Mouse (Mus musculus) gastrocnemius, postnatal 25 days (tissue): ENCODE measurements around the gene Rtl6. TPM values are rescaled to one million over a fixed set of nuclear protein-coding genes. Genes with fewer than 3 reads are reported as not detected.

ENCODE experiments used
- DNase-seq: peaks from one replicate; pipeline ENCODE4 v3.0.0; 2022
- total RNA-seq, 2 experiments: library from RNA; stranded (reverse); gene quantifications; 1 replicate in 1 of 2; 2 replicates in 1 of 2; pipeline ENCODE4 v1.2.3; 2021

The Rtl6 gene
- total RNA-seq, 2 experiments from 2014 or later: 3.1 to 3.2 TPM

DNA sequence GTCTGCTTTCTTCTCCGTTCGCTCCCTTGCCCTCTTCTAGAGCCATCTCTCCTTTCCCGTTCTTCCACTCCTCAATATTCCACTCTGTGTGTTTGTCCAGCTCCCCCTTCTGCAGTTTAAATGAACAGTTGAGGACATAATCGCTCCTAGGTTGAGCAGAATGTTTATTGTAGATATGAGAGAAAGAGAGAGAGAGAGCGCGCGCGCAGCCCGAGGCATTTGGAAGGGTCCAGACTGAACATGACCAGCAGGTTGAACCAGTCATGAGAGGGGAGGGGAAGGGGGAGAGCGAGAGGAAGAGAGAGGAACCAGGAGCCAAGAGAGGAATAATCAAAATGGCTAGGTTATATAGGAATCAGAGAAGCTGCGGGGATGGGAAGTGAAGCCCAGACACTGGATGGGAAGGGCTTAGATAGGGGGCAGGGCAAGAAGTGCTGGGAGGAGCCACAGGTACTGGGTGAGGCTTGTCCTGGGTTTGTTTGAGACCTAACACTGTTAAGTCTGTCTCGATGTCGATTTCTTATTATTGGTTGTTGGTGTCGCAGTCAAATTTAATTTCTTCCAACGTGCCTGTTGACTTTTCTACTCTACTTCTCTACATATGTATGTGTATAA, 18.5 kb downstream of the Rtl6 start:
- no peak for DNase-seq

DNA sequence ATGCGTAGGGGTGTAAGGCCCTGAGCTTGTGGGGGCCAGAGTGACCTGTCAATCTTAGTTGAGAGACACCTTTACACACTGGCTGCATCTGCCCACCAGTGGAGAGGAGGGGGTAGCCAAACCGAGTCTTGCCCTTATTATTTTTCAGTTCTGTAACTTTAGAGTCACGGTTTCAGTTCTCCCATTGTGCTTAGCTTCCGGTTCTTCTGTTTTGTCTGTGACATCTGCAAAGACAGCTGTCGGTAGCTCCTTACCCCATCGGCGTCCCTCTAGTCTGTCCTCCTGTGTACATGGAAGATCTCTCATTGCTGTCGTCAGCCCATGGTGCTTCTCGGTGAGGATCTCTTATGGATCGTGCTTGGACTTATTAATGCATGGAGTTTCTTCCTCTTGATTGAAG, 20.5 kb downstream of the Rtl6 start:
- no peak for DNase-seq

DNA sequence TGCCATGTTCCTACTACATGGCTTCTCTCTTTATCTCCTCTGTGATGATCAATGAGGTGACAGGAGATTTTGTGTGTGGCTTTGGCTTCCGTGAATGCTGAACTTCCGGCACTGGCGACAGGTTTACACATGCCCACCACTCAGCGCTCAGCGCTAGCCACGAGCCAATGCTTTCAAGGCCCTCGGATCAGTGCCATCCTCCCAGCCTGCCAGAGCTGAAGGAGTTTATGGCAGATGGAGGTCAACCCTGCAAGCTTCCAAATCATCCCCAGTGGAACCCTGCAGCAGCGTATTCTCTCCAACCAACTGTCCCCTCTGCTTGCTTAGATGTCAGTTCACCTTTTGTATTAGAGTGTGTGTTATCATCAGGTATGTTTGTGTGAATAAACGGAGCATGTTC, 21.0 kb downstream of the Rtl6 start:
- DNase-seq: no peak

DNA sequence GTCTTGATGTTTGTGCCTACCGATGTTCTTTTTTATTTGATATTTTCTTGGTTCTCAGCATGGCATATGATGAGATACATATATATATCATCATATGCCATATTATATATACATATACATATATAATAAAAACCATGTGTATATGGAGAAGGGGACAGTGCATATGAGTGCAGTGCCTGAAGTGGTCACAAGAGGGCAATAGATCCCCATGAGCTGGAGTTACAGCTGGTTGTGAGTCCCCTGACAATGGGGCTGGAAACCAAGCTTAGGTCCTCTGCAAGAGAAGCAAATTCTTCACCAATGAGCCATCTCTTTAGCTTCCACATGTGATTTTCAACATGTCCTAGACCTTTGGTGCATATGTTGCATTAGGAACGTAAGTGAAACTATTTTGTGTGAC, 21.7 kb downstream of the Rtl6 start:
- DNase-seq: no peak

DNA sequence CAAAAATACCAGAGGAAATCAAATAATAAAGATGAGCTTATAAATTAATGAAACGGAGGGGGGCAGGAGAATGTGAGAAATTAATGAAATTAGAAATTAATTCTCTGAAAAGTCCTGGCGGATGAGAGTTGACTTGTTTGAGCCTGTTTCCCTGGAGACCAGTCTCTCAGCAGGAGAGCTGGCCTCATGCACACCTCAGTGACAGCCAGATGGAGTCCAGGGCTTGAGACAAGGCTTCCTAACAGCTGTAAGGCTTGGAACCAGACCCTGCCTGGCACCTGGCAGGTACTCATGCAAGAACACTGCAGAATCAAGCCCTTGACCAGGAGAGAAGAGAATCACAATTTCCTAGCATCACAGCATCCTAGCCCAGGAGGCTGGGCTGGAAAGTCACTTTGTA, 25.4 kb downstream of the Rtl6 start:
- DNase-seq: no peak

DNA sequence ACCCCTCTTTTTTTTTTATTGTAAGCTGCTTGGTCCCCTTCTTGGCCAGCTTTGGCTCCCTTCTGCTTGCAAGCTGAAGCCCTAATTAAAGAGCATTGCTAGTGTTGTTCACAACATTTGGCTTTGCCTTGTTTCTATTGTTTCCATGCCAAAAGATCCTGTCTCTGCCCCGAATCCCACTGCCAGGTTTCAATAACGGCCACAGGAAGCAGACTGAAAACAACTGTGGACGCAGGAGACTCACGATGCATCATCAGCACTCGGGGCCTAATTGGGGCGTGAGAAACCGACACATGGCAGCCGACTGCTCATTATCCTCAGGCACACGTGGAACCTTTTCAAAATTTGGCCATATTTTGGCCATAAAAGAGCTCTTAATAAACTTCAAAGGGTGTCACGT, 26.1 kb downstream of the Rtl6 start:
- DNase-seq: no peak

DNA sequence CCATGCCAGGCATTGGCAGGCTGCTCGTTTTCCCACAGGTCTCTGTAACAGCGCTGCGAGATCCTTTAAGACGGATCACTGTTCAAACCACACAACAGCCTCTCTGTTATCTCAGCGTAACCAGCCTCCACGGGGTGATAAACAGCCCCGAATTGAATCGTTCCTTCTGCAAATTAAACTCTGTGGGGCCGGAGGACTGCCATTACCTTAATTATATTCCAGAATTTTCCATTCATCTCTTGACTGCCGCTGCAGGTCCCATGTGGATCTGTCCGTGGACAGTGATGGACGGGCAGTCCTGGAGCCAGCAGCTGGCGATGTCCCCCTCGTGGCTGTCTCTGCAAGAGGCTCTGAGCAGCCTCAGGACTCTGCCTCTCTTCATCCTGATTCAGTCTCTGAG, 30.7 kb downstream of the Rtl6 start:
- no peak for DNase-seq

DNA sequence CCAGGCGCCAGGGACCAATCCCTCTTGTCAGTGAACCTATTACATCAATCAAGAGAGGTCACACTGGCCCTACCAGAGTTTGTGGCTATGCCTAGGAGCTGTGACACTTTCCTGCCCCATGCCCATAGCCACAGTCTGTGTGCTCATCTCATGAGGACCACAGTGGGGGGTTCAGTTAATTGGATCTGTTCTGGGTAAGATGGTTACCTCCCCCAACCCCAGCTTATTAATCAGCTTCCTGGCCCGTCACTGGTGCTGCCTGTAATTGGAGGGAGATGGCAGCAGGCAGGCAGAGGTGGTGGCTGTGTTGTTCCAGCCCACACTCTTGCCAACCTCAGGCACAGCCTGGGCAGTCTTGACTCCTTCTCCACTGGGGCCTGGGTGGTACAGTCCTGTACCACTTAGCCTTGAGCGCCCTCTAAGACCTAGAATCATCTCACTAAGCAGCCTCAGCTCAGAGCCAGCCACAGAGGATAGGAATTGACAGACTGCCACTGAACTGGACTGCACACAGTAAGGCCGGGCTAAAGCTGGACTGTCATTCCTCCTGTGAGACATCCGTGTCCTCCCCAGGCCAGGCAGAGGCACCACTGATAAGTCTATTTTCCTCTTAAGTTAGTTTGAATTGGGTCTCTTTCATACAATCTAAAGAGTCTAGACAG, 32.3 kb downstream of the Rtl6 start:
- DNase-seq: no peak

DNA sequence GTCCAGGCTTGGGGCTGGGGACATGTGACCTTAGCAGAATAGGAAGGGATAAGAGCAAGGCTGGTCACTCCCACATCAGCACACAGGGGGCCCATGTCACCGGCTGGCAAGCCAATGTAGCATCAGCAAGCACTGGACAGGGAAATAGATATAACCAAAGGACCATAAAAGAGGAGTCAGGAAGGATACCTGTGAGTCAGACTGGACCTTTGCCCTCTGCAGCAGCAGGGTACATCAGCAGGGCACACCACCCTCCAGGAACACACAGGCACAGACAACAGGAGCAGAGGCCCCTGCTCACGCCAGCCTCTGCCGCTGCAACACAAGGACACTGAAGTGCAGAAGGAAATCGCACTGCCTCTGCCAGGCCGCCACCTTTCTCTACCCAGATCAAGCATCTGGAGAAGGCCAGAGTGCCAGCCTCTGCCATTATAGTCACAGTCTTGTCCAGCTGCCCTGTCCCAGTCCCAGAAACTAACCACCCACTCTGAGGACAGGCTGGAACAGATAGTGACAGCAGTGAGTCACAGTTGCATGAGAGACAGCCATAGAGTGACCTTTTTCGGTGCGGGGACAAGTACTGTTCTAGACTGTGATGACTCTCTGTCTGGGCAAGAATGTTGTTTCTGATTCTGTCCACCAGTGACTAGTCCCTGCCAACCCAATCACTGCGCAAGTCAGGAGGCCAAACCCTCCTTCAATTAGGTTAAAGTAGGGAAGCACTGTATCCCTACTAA, 34.5 kb downstream of the Rtl6 start:
- no peak for DNase-seq

DNA sequence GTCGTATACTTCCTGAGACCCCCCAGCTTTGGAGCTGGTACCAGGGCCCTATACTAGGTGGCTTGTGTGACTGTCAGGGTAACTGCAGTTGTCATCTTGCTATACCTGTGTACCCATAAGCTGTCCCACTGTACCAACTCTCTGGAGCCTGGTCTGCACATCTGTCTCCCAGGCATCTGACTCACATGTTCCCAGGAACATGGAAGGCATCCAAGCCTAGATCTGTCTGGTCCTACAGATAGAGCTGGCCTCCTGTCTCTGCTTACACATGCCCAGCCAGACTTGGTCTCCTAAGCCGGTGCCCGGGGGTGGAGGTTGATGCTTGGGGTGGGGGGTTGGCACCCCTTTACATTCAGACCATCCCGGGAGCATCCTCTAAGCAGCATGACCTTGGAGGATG, 36.1 kb downstream of the Rtl6 start:
- DNase-seq: no peak

DNA sequence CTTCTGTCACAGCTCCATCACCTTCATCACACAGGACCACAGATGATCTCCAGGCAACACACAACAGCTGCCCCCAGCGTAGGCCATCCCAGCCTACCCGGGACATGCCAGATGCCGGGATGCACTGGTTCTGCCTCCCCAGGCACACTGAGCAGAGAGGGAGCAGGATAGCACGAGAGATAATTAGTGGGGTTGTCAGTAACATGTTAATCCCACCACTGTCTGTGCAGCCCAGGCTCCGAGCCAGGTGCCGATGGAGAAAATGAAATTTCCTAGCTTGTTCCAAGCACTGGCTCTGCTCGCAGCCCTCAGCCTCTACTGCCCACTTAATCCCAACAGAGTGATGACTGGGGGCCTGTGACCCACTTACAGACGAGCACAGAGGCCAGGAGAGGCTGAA, 39.1 kb downstream of the Rtl6 start:
- DNase-seq: no peak

DNA sequence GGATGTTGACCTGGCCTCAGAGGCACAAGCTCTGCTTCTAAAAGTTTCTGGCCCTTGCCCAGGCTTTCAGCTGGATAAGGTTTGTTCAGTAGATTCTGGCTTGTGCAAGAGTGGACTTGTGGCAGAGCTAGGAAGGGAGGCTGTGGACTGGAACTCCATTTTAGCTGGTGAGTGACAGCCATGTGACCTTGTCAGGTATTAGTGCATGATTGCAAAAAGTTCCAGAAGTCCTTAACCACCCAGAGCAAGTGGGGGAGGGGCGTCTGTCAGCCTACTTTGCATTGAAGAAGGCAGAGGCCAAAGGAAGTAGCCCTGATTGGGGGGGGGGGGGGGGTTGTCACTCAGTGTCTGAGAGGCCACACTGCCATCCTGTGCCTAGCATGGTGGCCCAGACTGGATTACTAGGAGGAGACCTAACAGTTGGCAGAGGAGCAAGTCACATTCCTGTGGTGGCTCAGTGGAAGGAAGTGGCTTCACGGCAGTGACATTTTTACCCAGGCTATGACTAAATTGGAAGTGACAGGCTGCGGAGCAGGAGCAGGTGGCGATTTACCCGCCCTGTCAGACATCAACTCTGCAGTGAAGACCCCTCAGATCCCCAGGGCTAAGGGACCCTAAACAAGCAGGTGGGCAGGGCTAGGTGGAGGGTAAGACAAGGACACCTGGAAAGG, 44.9 kb downstream of the Rtl6 start:
- DNase-seq: no peak

DNA sequence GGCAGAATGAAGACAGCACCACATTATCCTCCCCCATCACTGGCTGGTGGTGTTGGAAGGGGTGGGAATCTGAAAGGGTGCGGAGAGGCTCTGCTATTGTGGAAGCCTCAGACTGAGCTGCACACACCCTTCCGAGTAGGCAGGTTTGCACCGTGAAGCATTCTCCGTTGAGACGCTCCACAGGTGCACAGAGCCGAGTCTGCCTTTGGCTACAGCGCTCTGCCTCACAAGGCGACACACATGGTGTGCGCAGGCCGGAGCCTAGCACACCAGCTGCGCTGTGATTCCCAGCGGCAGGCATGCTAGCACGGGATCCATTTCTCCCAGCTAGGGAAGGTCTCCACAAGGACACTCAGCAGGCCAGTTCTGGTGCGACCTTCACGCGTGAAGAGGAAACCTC, 47.6 kb downstream of the Rtl6 start:
- DNase-seq: no peak

DNA sequence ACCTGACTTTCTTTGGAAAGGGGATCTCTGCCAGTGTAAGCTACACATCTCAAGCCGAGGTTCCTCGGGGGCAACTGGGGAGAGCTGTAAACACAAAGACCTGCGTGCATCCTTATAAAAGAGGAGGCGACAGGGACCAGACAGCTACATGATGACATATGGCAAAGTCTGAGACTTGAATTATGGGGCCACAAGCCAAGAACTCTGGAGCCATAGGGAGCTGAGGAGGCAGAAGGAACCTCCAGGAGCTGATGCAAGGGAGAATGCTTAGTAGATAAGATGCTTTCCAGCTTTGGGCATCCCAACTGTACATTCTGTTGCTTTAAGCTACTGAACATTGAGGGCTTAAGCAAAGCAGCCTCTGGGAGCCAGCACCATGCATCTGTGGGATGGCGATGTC, 48.5 kb downstream of the Rtl6 start:
- no peak for DNase-seq

DNA sequence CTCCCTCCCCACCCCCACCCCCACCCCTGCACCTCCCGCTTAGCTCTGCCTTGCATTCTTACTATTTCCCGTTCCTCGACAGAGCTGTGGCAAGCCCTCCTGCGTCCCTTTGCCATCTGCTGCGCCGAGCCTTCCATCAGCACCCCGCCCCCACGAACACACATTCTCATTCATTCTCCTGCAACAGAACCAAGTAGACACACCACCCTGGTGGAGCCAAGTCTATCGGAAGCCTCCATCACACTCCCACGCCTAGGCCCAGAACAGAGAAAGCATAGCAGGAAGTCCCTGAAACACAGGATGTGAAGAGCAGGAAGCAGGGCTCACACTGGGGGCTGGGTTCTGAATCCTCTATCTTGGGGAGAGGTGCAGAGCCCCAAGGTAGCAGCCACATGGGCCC, 51.6 kb downstream of the Rtl6 start:
- no peak for DNase-seq

DNA sequence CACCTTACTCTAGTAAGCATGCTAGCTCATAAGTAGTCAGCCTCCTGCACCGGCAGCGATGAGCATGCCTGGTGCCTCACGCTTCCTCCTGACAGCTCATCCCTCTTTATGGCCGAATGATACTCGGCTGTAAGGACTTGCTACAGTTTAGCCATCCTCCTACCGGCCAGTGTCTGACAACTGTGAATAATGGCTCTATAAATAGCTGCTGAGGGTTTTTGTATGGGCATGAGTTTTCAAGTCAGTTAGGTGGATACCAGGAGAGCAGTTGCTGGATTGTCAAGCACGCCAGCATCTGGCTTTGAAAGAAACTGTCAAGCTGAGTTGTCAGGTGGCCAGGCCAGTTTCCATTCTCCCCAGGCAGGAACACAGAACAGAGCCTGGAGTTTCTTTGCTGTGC, 52.7 kb downstream of the Rtl6 start:
- no peak for DNase-seq

Other genes starting within 250 kb of the Rtl6 start
- gene Parvg, start 233.8 kb downstream of the Rtl6 start, total RNA-seq: 1 to 10 TPM in 1 of 2 experiments, under 1 TPM in 1; 0.33 to 1.3 TPM
- 1 to 10 TPM in 1 of 2 experiments, under 1 TPM in 1; 0.79 to 1.9 TPM for gene Shisal1, start 110.7 kb downstream of the Rtl6 start, total RNA-seq
- 1 to 10 TPM; 3.9 to 4.1 TPM for gene Prr5, start 111.8 kb upstream of the Rtl6 start, total RNA-seq
- gene Arhgap8, start 162.2 kb upstream of the Rtl6 start, total RNA-seq: under 1 TPM in 1 of 2 experiments, not detected in 1; 0.83 TPM